Mouse (Mus musculus) lung, embryonic 15.5 days (tissue): Measurements from ENCODE around the gene Plbd2. TPM values are rescaled to one million over a fixed set of nuclear protein-coding genes. Genes with fewer than 3 reads are reported as not detected.

ENCODE experiments used
- ATAC-seq: fragments of 200-750 bp; cut with Nextera tagmentation; 2 replicates; pipeline ENCODE4 v1.8.0; 2017; ENCODE audit warnings: moderate number of reproducible peaks, borderline replicate concordance; ENCODE audit not compliant: low FRiP score, low TSS enrichment; ENCODE audit errors: extremely low read depth
- H3K27ac ChIP-seq: fragments of 300-500 bp; sonication (generic); 2 replicates; pipeline ENCODE4 v1.5.1; 2015; ENCODE audit warnings: moderate library complexity, mild to moderate bottlenecking, inconsistent platforms
- H3K27me3 ChIP-seq: fragments of 300-500 bp; sonication (generic); 2 replicates; pipeline ENCODE4 v1.6.1; 2015; ENCODE audit warnings: inconsistent platforms
- H3K36me3 ChIP-seq: fragments of 300-500 bp; sonication (generic); 2 replicates; pipeline ENCODE4 v1.6.1; 2015; ENCODE audit warnings: inconsistent platforms
- H3K4me1 ChIP-seq: fragments of 300-500 bp; sonication (generic); 2 replicates; pipeline ENCODE4 v1.6.1; 2015; ENCODE audit warnings: inconsistent platforms
- H3K4me2 ChIP-seq: fragments of 300-500 bp; sonication (generic); 2 replicates; pipeline ENCODE4 v1.6.1; 2015; ENCODE audit warnings: inconsistent platforms, mild to moderate bottlenecking, moderate library complexity
- H3K4me3 ChIP-seq: fragments of 300-500 bp; sonication (generic); 2 replicates; pipeline ENCODE4 v1.5.1; 2015; ENCODE audit warnings: mild to moderate bottlenecking, inconsistent platforms
- H3K9ac ChIP-seq: fragments of 300-500 bp; sonication (generic); 2 replicates; pipeline ENCODE4 v1.6.1; 2015; ENCODE audit warnings: inconsistent platforms
- H3K9me3 ChIP-seq: fragments of 300-500 bp; sonication (generic); 2 replicates; pipeline ENCODE4 v1.6.1; 2016; ENCODE audit warnings: inconsistent platforms
- WGBS: fragments of 180-500 bp; shearing (Covaris S2); methylation state at CpG from one replicate; pipeline ENCODE4 v1.1.7; 2015; 5-methylcytosine and 5-hydroxymethylcytosine counted together
- polyA plus RNA-seq: library from polyadenylated mRNA; unstranded; fragments of >200 nt; fragmentation: Nextera tagmentation; extraction: Ambion mirVana; gene quantifications from 2 replicates; pipeline ENCODE4 v1.2.1, GENCODE M21; 2015

Plbd2 gene
- polyA plus RNA-seq, 1 experiment from 2014 or later = 52.6 TPM

GRCm38 (mm10) chr5:120440733-120441132 lies 62.7 kb downstream of the Plbd2 start:
- no peak for ATAC-seq
- H3K36me3 ChIP-seq = no peaks in the 10 kb centered on the region
- peak overlapping the region; percentile 29 for H3K4me3 ChIP-seq
- peaks cover 90% of the 10 kb centered on the region for H3K27me3 ChIP-seq
- peak overlapping the region; percentile 51 for H3K4me2 ChIP-seq
- no peak overlapping the region for H3K27ac ChIP-seq
- peaks cover 20% of the 10 kb centered on the region for H3K4me1 ChIP-seq
- no peaks in the 10 kb centered on the region for H3K9me3 ChIP-seq
- 3% methylated on average over 14 of the region's 14 CpGs for WGBS
- no peak overlapping the region for H3K9ac ChIP-seq

GRCm38 (mm10) chr5:120439887-120440670 lies 63.3 kb downstream of the Plbd2 start:
- peaks cover 26% of the 10 kb centered on the region for H3K4me1 ChIP-seq
- under 1% methylated on average over 60 of the region's 61 CpGs for WGBS
- ATAC-seq = no peak
- no peak overlapping the region for H3K27ac ChIP-seq
- H3K9me3 ChIP-seq = no peaks in the 10 kb centered on the region
- peaks cover 90% of the 10 kb centered on the region for H3K27me3 ChIP-seq
- peak overlapping the region; percentile 51 for H3K4me2 ChIP-seq
- H3K9ac ChIP-seq = no peak overlapping the region
- no peaks in the 10 kb centered on the region for H3K36me3 ChIP-seq
- peak overlapping the region; percentile 29 for H3K4me3 ChIP-seq

GRCm38 (mm10) chr5:120438991-120439710 lies 64.3 kb downstream of the Plbd2 start:
- 2% methylated on average over 27 of the region's 27 CpGs for WGBS
- Histone ChIP-seq H3K4me1 (peaks cover 26% of the 10 kb centered on the region), H3K36me3 (no peaks in the 10 kb centered on the region), H3K9me3 (no peaks in the 10 kb centered on the region), H3K4me3 (no peak overlapping the region), H3K27me3 (peaks cover 91% of the 10 kb centered on the region), H3K4me2 (no peak overlapping the region; the same call in 1 of the 2 replicates), H3K9ac (no peak overlapping the region), H3K27ac (no peak overlapping the region)
- ATAC-seq = no peak

GRCm38 (mm10) chr5:120438469-120438868 lies 65.0 kb downstream of the Plbd2 start:
- Histone ChIP-seq H3K27me3 (peaks cover 96% of the 10 kb centered on the region), H3K36me3 (no peaks in the 10 kb centered on the region), H3K4me3 (no peak overlapping the region), H3K9ac (no peak overlapping the region), H3K9me3 (no peaks in the 10 kb centered on the region), H3K27ac (no peak overlapping the region), H3K4me2 (no peak overlapping the region), H3K4me1 (peaks cover 26% of the 10 kb centered on the region)
- ATAC-seq = no peak
- 2% methylated on average over 13 of the region's 13 CpGs for WGBS

- Histone ChIP-seq H3K4me1 (peaks cover 26% of the 10 kb centered on the region), H3K4me3 (0 out of 2 replicates have a peak overlapping the region, but pooled peaks have one; percentile 4), H3K4me2 (no peak overlapping the region), H3K9ac (no peak overlapping the region), H3K27ac (no peak overlapping the region), H3K27me3 (peaks cover 97% of the 10 kb centered on the region), H3K36me3 (no peaks in the 10 kb centered on the region), H3K9me3 (no peaks in the 10 kb centered on the region)
- ATAC-seq = no peak
- WGBS = under 1% methylated on average over 32 of the region's 33 CpGs
These were observed 65.4 kb downstream of the Plbd2 start for GRCm38 (mm10) chr5:120437986-120438385.

GRCm38 (mm10) chr5:120437539-120437938 lies 65.9 kb downstream of the Plbd2 start:
- H3K9ac ChIP-seq = no peak overlapping the region
- peaks cover 97% of the 10 kb centered on the region for H3K27me3 ChIP-seq
- H3K36me3 ChIP-seq = no peaks in the 10 kb centered on the region
- 1% methylated on average over 17 of the region's 17 CpGs for WGBS
- 0 out of 2 replicates have a peak overlapping the region, but pooled peaks have one; percentile 4 for H3K4me3 ChIP-seq
- H3K4me1 ChIP-seq = peaks cover 26% of the 10 kb centered on the region
- ATAC-seq = no peak
- H3K27ac ChIP-seq = no peak overlapping the region
- no peaks in the 10 kb centered on the region for H3K9me3 ChIP-seq
- no peak overlapping the region for H3K4me2 ChIP-seq

- H3K27me3 ChIP-seq = peaks cover 97% of the 10 kb centered on the region
- H3K9me3 ChIP-seq = no peaks in the 10 kb centered on the region
- no peak overlapping the region for H3K9ac ChIP-seq
- H3K4me1 ChIP-seq = peaks cover 26% of the 10 kb centered on the region
- no peak for ATAC-seq
- H3K4me2 ChIP-seq = no peak overlapping the region
- WGBS = under 1% methylated on average over 18 of the region's 18 CpGs
- H3K36me3 ChIP-seq = no peaks in the 10 kb centered on the region
- no peak overlapping the region for H3K4me3 ChIP-seq
- no peak overlapping the region for H3K27ac ChIP-seq
These were observed 66.4 kb downstream of the Plbd2 start for GRCm38 (mm10) chr5:120436885-120437495.

GRCm38 (mm10) chr5:120435731-120436501 lies 67.5 kb downstream of the Plbd2 start:
- Histone ChIP-seq H3K36me3 (no peaks in the 10 kb centered on the region), H3K4me3 (peak overlapping the region; percentile 38), H3K4me1 (peaks cover 30% of the 10 kb centered on the region), H3K27ac (no peak overlapping the region), H3K27me3 (peaks cover 100% of the 10 kb centered on the region), H3K4me2 (peak overlapping the region; percentile 63), H3K9me3 (no peaks in the 10 kb centered on the region), H3K9ac (no peak overlapping the region)
- under 1% methylated on average over 44 of the region's 47 CpGs for WGBS
- ATAC-seq = no peak

- H3K27ac ChIP-seq = no peak overlapping the region
- H3K9ac ChIP-seq = no peak overlapping the region
- peak overlapping the region; percentile 38; the same call in 1 of the 2 replicates for H3K4me3 ChIP-seq
- ATAC-seq = no peak
- WGBS = under 1% methylated on average over 44 of the region's 44 CpGs
- H3K36me3 ChIP-seq = no peaks in the 10 kb centered on the region
- 0 out of 2 replicates have a peak overlapping the region, but pooled peaks have one; percentile 63 for H3K4me2 ChIP-seq
- peaks cover 28% of the 10 kb centered on the region for H3K4me1 ChIP-seq
- H3K9me3 ChIP-seq = no peaks in the 10 kb centered on the region
- peaks cover 100% of the 10 kb centered on the region for H3K27me3 ChIP-seq
These were observed 68.3 kb downstream of the Plbd2 start for GRCm38 (mm10) chr5:120435006-120435681.

GRCm38 (mm10) chr5:120434231-120434735 lies 69.1 kb downstream of the Plbd2 start:
- Histone ChIP-seq H3K4me1 (peaks cover 22% of the 10 kb centered on the region), H3K36me3 (no peaks in the 10 kb centered on the region), H3K9ac (no peak overlapping the region), H3K4me2 (no peak overlapping the region), H3K27me3 (peaks cover 100% of the 10 kb centered on the region), H3K27ac (no peak overlapping the region), H3K4me3 (no peak overlapping the region), H3K9me3 (no peaks in the 10 kb centered on the region)
- ATAC-seq = no peak
- 2% methylated on average over 21 of the region's 21 CpGs for WGBS
